Mouse (Mus musculus): ENCODE data around the gene Fxyd7.
A peak's percentile ranks its signal among the peaks of the same experiment; 100 is the strongest.

Fxyd7 gene

GRCm38 (mm10) chr7:31008175-31008574, 43.1 kb downstream of the Fxyd7 start:
- no peak for DNase-seq (ENCODE audit: low spot score in 2 of 2)

GRCm38 (mm10) chr7:31007775-31008174, 43.5 kb downstream of the Fxyd7 start:
- no peak for DNase-seq (ENCODE audit: low spot score in 2 of 2)

GRCm38 (mm10) chr7:31002650-31003049, 48.6 kb downstream of the Fxyd7 start:
- DNase-seq (ENCODE audit: low spot score in 2 of 2) = no peak

- DNase-seq (ENCODE audit: low spot score in 2 of 2) = peak; percentile 50 to 61
Measured at GRCm38 (mm10) chr7:31000505-31001020, 50.7 kb downstream of the Fxyd7 start.

- DNase-seq (ENCODE audit: low spot score in 2 of 2) = no peak
Measured at GRCm38 (mm10) chr7:30996491-30996890, 54.8 kb downstream of the Fxyd7 start.

GRCm38 (mm10) chr7:30993986-30994385, 57.3 kb downstream of the Fxyd7 start:
- DNase-seq (ENCODE audit: low spot score in 2 of 2) = no peak
